Mouse (Mus musculus) bone marrow, adult 2 months (tissue): Measurements from ENCODE around the gene Nos1ap. TPM values are rescaled to one million over a fixed set of nuclear protein-coding genes. Genes with fewer than 3 reads are reported as not detected.

ENCODE experiments used
- H3K27ac ChIP-seq: fragments of 200-500 bp; 2 replicates; pipeline ENCODE4 v1.5.1; 2012; ENCODE audit warnings: low read depth, mild to moderate bottlenecking, control low read depth, inconsistent platforms, low read length; ENCODE audit not compliant: control insufficient read depth, poor library complexity, insufficient read depth
- H3K4me1 ChIP-seq: fragments of 200-500 bp; 2 replicates; pipeline ENCODE4 v1.6.1; 2011; ENCODE audit warnings: low read length; ENCODE audit not compliant: control insufficient read depth, insufficient read depth
- H3K4me3 ChIP-seq: fragments of 200-500 bp; replicated peaks from 2 replicates; pipeline ENCODE3; 2011; ENCODE audit warnings: mild to moderate bottlenecking, low read depth, low read length, control low read depth; ENCODE audit not compliant: control insufficient read depth
- CTCF ChIP-seq: fragments of 200-500 bp; IDR thresholded peaks from 2 replicates; pipeline ENCODE4 v1.5.1; 2011; ENCODE audit warnings: low read length, control low read depth; ENCODE audit not compliant: control insufficient read depth, insufficient read depth
- POLR2A ChIP-seq: fragments of 200-500 bp; IDR thresholded peaks from 2 replicates; pipeline ENCODE4 v1.6.1; 2011; ENCODE audit warnings: low read depth, mild to moderate bottlenecking, control low read depth, low read length, borderline replicate concordance; ENCODE audit not compliant: control insufficient read depth
- WGBS: fragments of 180-500 bp; shearing (Covaris S2); methylation state at CpG from one replicate; pipeline ENCODE4 v1.1.7; 2018; 5-methylcytosine and 5-hydroxymethylcytosine counted together
- polyA plus RNA-seq: library from polyadenylated mRNA; stranded (reverse); fragments of >200 nt; gene quantifications from 2 replicates; pipeline ENCODE4 v1.2.4, GENCODE M21; 2011; ENCODE audit warnings: low replicate concordance; ENCODE audit not compliant: missing spikeins, insufficient read depth, insufficient read length

Nos1ap gene
- polyA plus RNA-seq, 1 experiment: 68.3 TPM

- 79% methylated on average over 15 of the region's 15 CpGs for WGBS
Observed at GRCm38 (mm10) chr1:170294786-170295570, 294.7 kb downstream of the Nos1ap start.

GRCm38 (mm10) chr1:170293257-170293656 lies 296.4 kb downstream of the Nos1ap start:
- H3K27ac ChIP-seq: no peak overlapping the region
- 83% methylated on average over 5 of the region's 5 CpGs for WGBS

More at GRCm38 (mm10) chr1:170294786-170295570, 294.7 kb downstream of the Nos1ap start:
- Histone ChIP-seq H3K4me3 (no peak overlapping the region), H3K27ac (no peak overlapping the region), H3K4me1 (no peaks in the 10 kb centered on the region)
- TF ChIP-seq CTCF: no peak
- no peak for TF ChIP-seq POLR2A

GRCm38 (mm10) chr1:170292239-170292951 lies 297.3 kb downstream of the Nos1ap start:
- TF ChIP-seq CTCF (no peak), POLR2A (no peak)
- H3K27ac ChIP-seq: no peak overlapping the region
- no peak overlapping the region for H3K4me3 ChIP-seq
- 42% methylated on average over 9 of the region's 9 CpGs for WGBS
- H3K4me1 ChIP-seq: no peaks in the 10 kb centered on the region

More at GRCm38 (mm10) chr1:170293257-170293656, 296.4 kb downstream of the Nos1ap start:
- no peaks in the 10 kb centered on the region for H3K4me1 ChIP-seq
- TF ChIP-seq CTCF: no peak
- no peak for TF ChIP-seq POLR2A
- H3K4me3 ChIP-seq: no peak overlapping the region

- WGBS: 11% methylated on average over 4 of the region's 4 CpGs
- peaks cover 2% of the 10 kb centered on the region; the same call in 1 of the 2 replicates for H3K4me1 ChIP-seq
- TF ChIP-seq CTCF (no peak), POLR2A (no peak)
- H3K4me3 ChIP-seq: no peak overlapping the region
- H3K27ac ChIP-seq: peak overlapping the region; percentile 74
Observed at GRCm38 (mm10) chr1:170282415-170283129, 307.1 kb downstream of the Nos1ap start.

- Histone ChIP-seq H3K4me1 (peaks cover 2% of the 10 kb centered on the region; the same call in 1 of the 2 replicates), H3K27ac (peak within 1 kb of the TSS; percentile 41; the same call in 1 of the 2 replicates), H3K4me3 (no peak within 1 kb of the TSS)
- TF ChIP-seq CTCF (no peak), POLR2A (no peak)
- WGBS: 21% methylated on average over 3 of the region's 3 CpGs
Observed at GRCm38 (mm10) chr1:170277016-170277415, 312.6 kb downstream of the Nos1ap start, which contains the start of gene Sh2d1b1. TSS of gene Sh2d1b1 (plus strand) at chr1:170277320.

- Histone ChIP-seq H3K27ac (no peak overlapping the region), H3K4me1 (no peaks in the 10 kb centered on the region; the same call in 1 of the 2 replicates), H3K4me3 (no peak overlapping the region)
- TF ChIP-seq CTCF: no peak
Observed at GRCm38 (mm10) chr1:170273252-170273651, 316.4 kb downstream of the Nos1ap start.

GRCm38 (mm10) chr1:170270696-170271095 lies 319.0 kb downstream of the Nos1ap start:
- no peak overlapping the region for H3K4me3 ChIP-seq
- H3K4me1 ChIP-seq: no peaks in the 10 kb centered on the region; the same call in 1 of the 2 replicates
- WGBS: 43% methylated on average over 4 of the region's 4 CpGs
- TF ChIP-seq CTCF (no peak), POLR2A (no peak)
- no peak overlapping the region for H3K27ac ChIP-seq

GRCm38 (mm10) chr1:170270281-170270680 lies 319.4 kb downstream of the Nos1ap start:
- H3K27ac ChIP-seq: no peak overlapping the region
- TF ChIP-seq POLR2A: no peak
- no peak for TF ChIP-seq CTCF

More at GRCm38 (mm10) chr1:170270281-170270680, 319.4 kb downstream of the Nos1ap start:
- Histone ChIP-seq H3K4me3 (no peak overlapping the region), H3K4me1 (no peaks in the 10 kb centered on the region; the same call in 1 of the 2 replicates)
- WGBS: 49% methylated on average over 6 of the region's 6 CpGs
